Mouse (Mus musculus): ENCODE data around the gene Resp18.

Resp18 gene

GRCm38 (mm10) chr1:75278228-75278627, at the start of gene Resp18:
Gene Resp18, minus strand, starts transcription at chr1:75278415.
- no peak for DNase-seq (ENCODE audit: low spot score in 2 of 2)

- DNase-seq (ENCODE audit: low spot score in 2 of 2) = no peak
These were observed 49.2 kb upstream of the Resp18 start for GRCm38 (mm10) chr1:75327461-75327860.

- no peak for DNase-seq (ENCODE audit: low spot score in 2 of 2)
These were observed 41.0 kb upstream of the Resp18 start for GRCm38 (mm10) chr1:75319166-75319565.

GRCm38 (mm10) chr1:75318736-75319135, 40.5 kb upstream of the Resp18 start:
- DNase-seq (ENCODE audit: low spot score in 2 of 2) = no peak

GRCm38 (mm10) chr1:75318301-75318700, 40.1 kb upstream of the Resp18 start:
- DNase-seq (ENCODE audit: low spot score in 2 of 2) = no peak

- peak; percentile 98 to 99 for DNase-seq (ENCODE audit: low spot score in 2 of 2)
These were observed 39.3 kb upstream of the Resp18 start, which contains the start of gene Dnpep for GRCm38 (mm10) chr1:75317241-75318201. Gene Dnpep, minus strand, starts transcription at chr1:75317990.

- peak; percentile 59 to 73 for DNase-seq (ENCODE audit: low spot score in 2 of 2)
These were observed 38.6 kb upstream of the Resp18 start for GRCm38 (mm10) chr1:75316861-75317240.

- DNase-seq (ENCODE audit: low spot score in 2 of 2) = no peak
These were observed 37.5 kb upstream of the Resp18 start for GRCm38 (mm10) chr1:75315456-75316365.

- no peak for DNase-seq (ENCODE audit: low spot score in 2 of 2)
These were observed 36.8 kb upstream of the Resp18 start for GRCm38 (mm10) chr1:75315011-75315410.

- DNase-seq (ENCODE audit: low spot score in 2 of 2) = no peak
These were observed 33.5 kb upstream of the Resp18 start for GRCm38 (mm10) chr1:75311694-75312093.

GRCm38 (mm10) chr1:75304662-75305061, 26.4 kb upstream of the Resp18 start:
- DNase-seq (ENCODE audit: low spot score in 2 of 2) = no peak

GRCm38 (mm10) chr1:75294294-75294693, 16.1 kb upstream of the Resp18 start:
- DNase-seq (ENCODE audit: low spot score in 2 of 2) = no peak

GRCm38 (mm10) chr1:75293331-75293701, 15.1 kb upstream of the Resp18 start:
- DNase-seq (ENCODE audit: low spot score in 2 of 2) = no peak

- DNase-seq (ENCODE audit: low spot score in 2 of 2) = no peak
These were observed 14.5 kb upstream of the Resp18 start for GRCm38 (mm10) chr1:75292476-75293330.

- no peak for DNase-seq (ENCODE audit: low spot score in 2 of 2)
These were observed 13.1 kb upstream of the Resp18 start for GRCm38 (mm10) chr1:75291321-75291720.

- DNase-seq (ENCODE audit: low spot score in 2 of 2) = peak in 1 of 2 experiments; percentile 65
These were observed 12.4 kb upstream of the Resp18 start for GRCm38 (mm10) chr1:75290582-75290981.

- no peak for DNase-seq (ENCODE audit: low spot score in 2 of 2)
These were observed 11.7 kb upstream of the Resp18 start for GRCm38 (mm10) chr1:75289888-75290431.

- peak in 1 of 2 experiments; percentile 40 for DNase-seq (ENCODE audit: low spot score in 2 of 2)
These were observed 11.2 kb upstream of the Resp18 start for GRCm38 (mm10) chr1:75289376-75289775.

GRCm38 (mm10) chr1:75284911-75285310, 6.7 kb upstream of the Resp18 start:
- no peak for DNase-seq (ENCODE audit: low spot score in 2 of 2)

GRCm38 (mm10) chr1:75283017-75283416, 4.8 kb upstream of the Resp18 start:
- no peak for DNase-seq (ENCODE audit: low spot score in 2 of 2)
